Mouse (Mus musculus) cerebellum, adult 2 months (tissue): ENCODE measurements around the gene Wars2. TPM values are rescaled to one million over a fixed set of nuclear protein-coding genes. Genes with fewer than 3 reads are reported as not detected.

Source experiments
- DNase-seq, 2 experiments: peaks; one replicate each; pipeline ENCODE4 v3.0.0; 2021
- H3K27ac ChIP-seq: fragments of 200-500 bp; 2 replicates; pipeline ENCODE4 v1.5.1; 2012; ENCODE audit warnings: low read length, control low read depth, inconsistent platforms; ENCODE audit not compliant: insufficient read depth
- H3K27me3 ChIP-seq: fragments of 200-500 bp; 2 replicates; pipeline ENCODE4 v1.6.1; 2012; ENCODE audit warnings: inconsistent platforms, mild to moderate bottlenecking, low read length, moderate library complexity; ENCODE audit not compliant: control insufficient read depth, insufficient read depth
- H3K4me1 ChIP-seq: fragments of 200-500 bp; 2 replicates; pipeline ENCODE4 v1.6.1; 2011; ENCODE audit warnings: low read length; ENCODE audit not compliant: control insufficient read depth, insufficient read depth
- H3K4me3 ChIP-seq: fragments of 200-500 bp; replicated peaks from 2 replicates; pipeline ENCODE3; 2011; ENCODE audit warnings: mild to moderate bottlenecking, low read depth, low read length, control low read depth; ENCODE audit not compliant: insufficient read depth
- CTCF ChIP-seq: fragments of 200-500 bp; IDR thresholded peaks from 2 replicates; pipeline ENCODE4 v1.5.1; 2011; ENCODE audit warnings: low read depth, mild to moderate bottlenecking, control low read depth, low read length, moderate library complexity, borderline replicate concordance; ENCODE audit not compliant: insufficient read depth
- POLR2A ChIP-seq: fragments of 200-500 bp; IDR thresholded peaks from 2 replicates; pipeline ENCODE4 v1.6.1; 2011; ENCODE audit warnings: low read length, control low read depth, borderline replicate concordance; ENCODE audit not compliant: insufficient read depth
- WGBS: fragments of 180-500 bp; shearing (Covaris S2); methylation state at CpG from one replicate; pipeline ENCODE4 v1.1.7; 2018; 5-methylcytosine and 5-hydroxymethylcytosine counted together
- polyA plus RNA-seq: library from polyadenylated mRNA; depleted of rRNA; stranded (reverse); fragments of >200 nt; gene quantifications from 2 replicates; pipeline ENCODE4 v1.2.3, GENCODE M21; 2012

Wars2 gene
- polyA plus RNA-seq, 1 experiment: 4.9 TPM

DNA sequence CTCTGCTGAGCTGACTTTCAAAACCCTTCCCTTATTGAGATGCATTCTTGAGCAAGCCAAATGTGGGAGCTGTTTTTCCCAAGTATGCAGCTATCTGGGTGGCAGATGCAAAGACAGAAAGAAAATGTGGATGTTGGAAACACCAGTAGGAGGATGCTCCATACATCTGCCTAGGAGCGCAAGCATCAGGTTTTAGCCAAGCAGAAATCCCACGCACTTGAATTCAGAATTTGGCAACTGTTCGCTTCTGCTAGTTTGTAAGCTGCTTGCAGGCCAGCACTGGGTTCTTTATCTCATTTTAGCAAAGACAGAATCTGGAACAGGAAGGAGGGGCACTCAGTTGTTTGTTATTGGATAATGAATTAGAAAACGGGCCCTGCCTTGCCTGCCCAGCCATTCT, 8.9 kb upstream of the Wars2 start:
- H3K27me3 ChIP-seq: no peaks in the 10 kb centered on the region

DNA sequence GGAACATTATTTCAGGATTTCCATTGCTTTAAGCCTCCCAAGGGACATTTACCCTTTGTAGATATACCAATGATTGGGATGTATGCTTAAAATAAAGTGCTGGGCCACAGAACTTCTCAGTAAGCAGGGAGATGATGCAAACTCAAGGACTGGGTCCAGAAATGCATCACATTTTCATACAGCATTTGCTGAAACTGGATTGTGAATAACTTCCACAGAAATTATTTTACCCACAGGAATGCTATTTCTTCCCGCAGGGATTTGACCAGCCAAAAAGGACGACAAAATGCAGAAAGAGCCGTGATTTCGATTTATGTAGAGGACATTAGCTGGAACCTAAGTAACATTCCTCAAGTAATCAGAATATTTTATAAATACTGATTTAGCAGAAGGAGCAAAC, 7.0 kb upstream of the Wars2 start:
- TF ChIP-seq CTCF (no peak), POLR2A (no peak)
- 90% methylated on average over 4 of the region's 4 CpGs for WGBS
- H3K27me3 ChIP-seq: no peaks in the 10 kb centered on the region
- DNase-seq: no peak
- no peak overlapping the region for H3K4me3 ChIP-seq
- no peaks in the 10 kb centered on the region for H3K4me1 ChIP-seq
- H3K27ac ChIP-seq: no peak overlapping the region

More for the DNA sequence above, 8.9 kb upstream of the Wars2 start:
- WGBS: 76% methylated on average over 4 of the region's 4 CpGs
- no peak overlapping the region for H3K27ac ChIP-seq
- no peak for DNase-seq
- no peak for TF ChIP-seq POLR2A
- TF ChIP-seq CTCF: no peak
- no peak overlapping the region for H3K4me3 ChIP-seq
- no peaks in the 10 kb centered on the region for H3K4me1 ChIP-seq

DNA sequence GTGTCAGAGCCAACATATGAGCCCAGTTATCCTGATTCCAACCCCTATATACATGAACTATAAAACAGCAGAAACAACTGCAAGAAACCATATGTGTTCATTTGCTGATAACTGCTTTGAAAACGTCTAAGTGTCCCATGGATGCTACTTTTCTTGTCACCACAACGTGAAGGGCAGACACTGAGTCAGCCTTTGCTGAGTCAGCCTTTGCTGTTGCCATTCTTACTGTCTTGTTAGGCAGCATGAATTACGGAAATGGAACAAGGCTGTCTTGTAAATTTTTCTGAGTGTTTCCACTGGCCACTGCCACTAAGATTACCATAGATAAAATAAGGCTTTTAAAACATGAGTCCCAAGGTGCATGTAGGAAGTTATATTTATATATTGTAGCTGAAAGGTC, 7.0 kb downstream of the Wars2 start:
- no peak overlapping the region for H3K27ac ChIP-seq
- no peak for DNase-seq
- no peaks in the 10 kb centered on the region for H3K27me3 ChIP-seq
- WGBS: 75% methylated on average over 3 of the region's 3 CpGs
- TF ChIP-seq CTCF (no peak), POLR2A (no peak)
- no peak overlapping the region for H3K4me3 ChIP-seq
- H3K4me1 ChIP-seq: no peaks in the 10 kb centered on the region

DNA sequence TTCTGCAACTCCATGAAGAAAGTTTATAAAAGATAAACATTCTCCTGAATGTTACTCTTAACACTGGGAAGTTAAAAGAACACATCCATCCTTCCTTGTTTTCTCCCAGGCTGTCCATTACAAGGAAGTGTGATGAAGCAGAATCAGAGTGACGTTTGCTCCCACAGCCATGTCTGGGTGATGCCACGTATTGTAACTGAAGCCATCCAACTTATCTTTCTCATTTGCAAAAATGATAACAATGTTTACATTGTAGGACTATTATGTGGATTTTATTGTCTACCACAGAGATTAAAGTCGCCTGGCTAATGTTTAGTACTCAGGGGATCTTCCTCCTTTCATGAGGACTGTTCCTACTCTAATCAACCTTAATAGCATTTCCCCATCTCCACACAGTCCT, 8.2 kb downstream of the Wars2 start:
- WGBS: 86% methylated on average over 3 of the region's 3 CpGs
- Histone ChIP-seq H3K4me1 (no peaks in the 10 kb centered on the region), H3K27ac (no peak overlapping the region), H3K27me3 (no peaks in the 10 kb centered on the region), H3K4me3 (no peak overlapping the region)
- DNase-seq: no peak
- TF ChIP-seq POLR2A: no peak
- TF ChIP-seq CTCF: no peak

DNA sequence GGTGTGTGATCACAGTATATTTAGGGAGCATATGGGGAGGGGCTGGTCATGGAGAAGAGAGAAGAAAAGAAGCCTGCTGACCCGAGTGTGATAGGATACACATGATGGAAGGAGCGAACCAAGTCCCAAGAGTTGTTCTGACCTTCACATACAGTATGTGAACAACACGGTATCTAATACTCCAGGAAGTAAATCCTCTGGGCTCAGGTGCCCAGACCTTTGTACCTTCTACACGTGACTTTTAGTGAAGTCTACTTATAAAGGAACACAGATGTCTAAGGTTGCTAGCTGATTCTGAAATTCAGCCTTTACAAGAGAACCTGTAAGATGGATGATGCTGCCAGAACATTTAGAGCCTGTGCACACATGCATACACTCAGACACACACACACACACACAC, 15.4 kb downstream of the Wars2 start:
- WGBS: 92% methylated on average over 4 of the region's 4 CpGs
- Histone ChIP-seq H3K27ac (no peak overlapping the region), H3K4me1 (no peaks in the 10 kb centered on the region), H3K27me3 (no peaks in the 10 kb centered on the region), H3K4me3 (no peak overlapping the region)
- no peak for DNase-seq
- TF ChIP-seq POLR2A (no peak), CTCF (no peak)

DNA sequence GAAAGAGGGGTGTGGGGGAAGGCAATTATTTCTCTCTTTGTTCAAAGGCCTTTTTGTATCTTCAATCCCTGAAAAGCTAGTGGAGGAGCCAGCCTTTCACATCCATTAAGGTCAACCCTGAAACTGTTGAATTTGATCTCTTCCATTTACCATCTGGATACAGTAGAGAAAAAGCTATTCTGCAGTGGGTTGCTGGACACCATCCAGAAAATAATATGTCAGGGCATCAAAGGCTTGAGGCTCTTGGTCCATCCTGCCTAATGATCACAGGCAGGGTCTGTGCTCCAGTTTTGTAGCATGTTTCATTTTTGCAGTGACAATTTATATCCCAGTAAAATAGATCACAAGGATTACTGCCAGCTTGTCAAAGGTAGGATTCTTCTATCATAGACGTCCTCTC, 16.1 kb downstream of the Wars2 start:
- H3K27ac ChIP-seq: no peak overlapping the region
- TF ChIP-seq POLR2A (no peak), CTCF (no peak)
- 21% methylated on average over 1 of the region's 1 CpGs for WGBS
- no peaks in the 10 kb centered on the region for H3K27me3 ChIP-seq
- no peaks in the 10 kb centered on the region for H3K4me1 ChIP-seq
- no peak for DNase-seq
- no peak overlapping the region for H3K4me3 ChIP-seq

DNA sequence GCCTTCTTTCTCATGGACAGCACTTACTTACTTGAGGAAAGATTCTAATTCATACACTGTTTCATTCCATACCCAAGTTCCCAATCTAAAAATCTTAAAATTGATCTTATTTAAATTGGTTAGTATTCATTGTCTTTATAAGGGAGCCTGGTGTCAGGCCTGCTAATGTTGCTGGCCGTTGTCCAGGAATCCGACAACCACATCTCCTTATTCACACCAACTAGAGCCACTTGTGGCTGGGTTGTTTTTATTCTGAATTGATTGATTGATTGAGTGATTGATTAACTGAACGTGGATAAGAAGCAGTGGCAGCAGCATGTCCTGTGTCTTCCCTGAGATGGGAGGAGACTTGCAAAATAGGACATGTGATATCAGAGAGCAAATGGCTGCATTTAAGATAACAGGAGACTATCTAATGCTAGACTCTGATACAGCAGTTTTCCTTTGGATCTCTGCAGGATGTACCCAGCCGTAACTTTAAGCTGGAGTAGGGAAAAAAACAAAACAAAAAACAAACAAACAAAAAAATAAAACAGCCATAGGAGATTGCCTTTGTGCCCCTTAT, 16.7 kb downstream of the Wars2 start:
- no peak for TF ChIP-seq CTCF
- TF ChIP-seq POLR2A: no peak
- H3K27ac ChIP-seq: no peak overlapping the region
- 34% methylated on average over 4 of the region's 4 CpGs for WGBS
- no peak for DNase-seq
- H3K27me3 ChIP-seq: no peaks in the 10 kb centered on the region
- H3K4me1 ChIP-seq: no peaks in the 10 kb centered on the region
- no peak overlapping the region for H3K4me3 ChIP-seq

DNA sequence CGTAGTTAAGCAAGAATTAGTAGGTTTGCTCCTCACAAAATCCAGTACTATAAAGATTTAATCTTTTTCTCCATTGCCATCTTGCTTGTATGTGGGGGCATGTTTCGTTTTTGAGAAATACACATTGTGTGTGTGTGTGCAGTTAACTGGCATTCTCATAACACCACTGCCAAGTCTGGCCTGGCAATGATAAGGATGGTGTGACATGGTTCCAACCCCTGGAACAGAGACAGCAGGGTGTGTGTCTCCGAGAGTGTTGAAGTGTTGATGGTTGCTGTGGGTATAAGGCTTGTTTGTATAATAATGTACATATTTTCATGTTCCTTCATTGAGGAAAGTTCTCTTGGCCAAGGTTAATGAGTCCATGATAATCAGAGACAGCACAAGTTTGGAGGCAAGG, 19.1 kb downstream of the Wars2 start:
- Histone ChIP-seq H3K27me3 (no peaks in the 10 kb centered on the region), H3K4me1 (no peaks in the 10 kb centered on the region), H3K4me3 (no peak overlapping the region), H3K27ac (no peak overlapping the region)
- WGBS: 90% methylated on average over 3 of the region's 3 CpGs
- no peak for DNase-seq
- TF ChIP-seq POLR2A: no peak
- TF ChIP-seq CTCF: no peak

DNA sequence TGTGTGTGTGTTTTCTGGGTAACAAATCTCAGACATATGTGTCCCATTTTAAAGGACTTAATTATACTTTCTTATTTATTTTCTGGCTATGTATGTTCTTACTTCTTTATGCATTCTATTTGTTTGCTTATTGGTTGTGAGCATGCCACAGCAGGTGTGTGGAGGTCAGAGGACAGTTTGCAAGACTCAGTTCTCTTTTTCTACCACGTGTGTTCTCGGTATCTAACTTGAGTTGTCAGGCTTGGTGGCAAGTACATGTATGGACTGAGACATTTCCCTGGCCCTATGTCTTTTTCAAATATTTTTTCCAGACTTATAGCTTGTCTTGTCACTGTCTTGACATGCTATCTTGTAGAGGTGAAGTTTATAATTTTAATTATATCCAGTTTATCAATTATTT, 21.3 kb downstream of the Wars2 start:
- Histone ChIP-seq H3K4me1 (no peaks in the 10 kb centered on the region), H3K27me3 (no peaks in the 10 kb centered on the region), H3K27ac (no peak overlapping the region), H3K4me3 (no peak overlapping the region)
- 87% methylated on average over 2 of the region's 2 CpGs for WGBS
- TF ChIP-seq CTCF: no peak
- TF ChIP-seq POLR2A: no peak
- DNase-seq: no peak
